In genomic region chr16:35237091-35237490, GRCm38 (mm10) we compare ENCODE assay signal across 17 mouse cellular contexts.
"Had no signal": no experiment of that assay in that cellular context is flagged by ENCODE, and none has a peak within 500 bp of the region (broad histone marks: within the 10 kb centered on the region; RNA-seq: fewer than 3 reads in every experiment).

No protein-coding gene starts in this region.

- H3K4me3 ChIP-seq: liver, embryonic 15.5 days; lung, embryonic 15.5 days; megakaryocyte, embryonic 14.5 days; midbrain, embryonic 12.5 days; midbrain, embryonic 15.5 days; neural tube, embryonic 12.5 days; stomach, embryonic 15.5 days had no signal

- H3K27ac ChIP-seq: liver, embryonic 15.5 days; lung, embryonic 15.5 days; macrophage; midbrain, embryonic 12.5 days; midbrain, embryonic 15.5 days; neural tube, embryonic 12.5 days; stomach, embryonic 15.5 days; stomach, postnatal 0 days had no signal

- H3K4me1 ChIP-seq: liver, embryonic 15.5 days; megakaryocyte, embryonic 14.5 days had no signal

- H3K36me3 ChIP-seq: liver, embryonic 15.5 days; lung, embryonic 15.5 days; midbrain, embryonic 12.5 days; midbrain, embryonic 15.5 days; neural tube, embryonic 12.5 days; stomach, embryonic 15.5 days had no signal

- DNase-seq: liver, postnatal 0 days; lung, adult 2 months; lung, postnatal 14 days; lung, postnatal 36 days; right cerebral cortex, postnatal 14 days; thymus, adult 2 months; thymus, postnatal 25 days; thymus, postnatal 4 days had no signal

- H3K9ac ChIP-seq: liver, embryonic 15.5 days; liver, postnatal 0 days; lung, embryonic 15.5 days; midbrain, embryonic 12.5 days; midbrain, embryonic 15.5 days; neural tube, embryonic 12.5 days; stomach, embryonic 15.5 days had no signal

- H3K9me3 ChIP-seq: liver, embryonic 15.5 days; lung, embryonic 15.5 days; megakaryocyte, embryonic 14.5 days; midbrain, embryonic 12.5 days; midbrain, embryonic 15.5 days; neural tube, embryonic 12.5 days; stomach, embryonic 15.5 days had no signal
